Mouse (Mus musculus) liver, adult 2 months (tissue): ENCODE data around the gene Gm9732.
"Not testable (repeated sequence)": the region's sequence is repeated elsewhere in the genome, so short reads cannot be mapped to it uniquely, and the experiment has no call there.

Experiments
- CTCF ChIP-seq: fragments of 200-500 bp; IDR thresholded peaks from 2 replicates; pipeline ENCODE4 v1.5.1; 2011; ENCODE audit warnings: low read depth, low read length, control low read depth
- POLR2A ChIP-seq: fragments of 200-500 bp; IDR thresholded peaks from 2 replicates; pipeline ENCODE4 v1.6.1; 2011; ENCODE audit warnings: low read length, control low read depth; ENCODE audit not compliant: insufficient read depth; ENCODE audit errors: extremely low read depth

GRCm38 (mm10) chr14:43328603-43329002, 53.8 kb downstream of the Gm9732 start:
- TF ChIP-seq CTCF, POLR2A: not testable (repeated sequence)
